Comparison of ENCODE assay signal across 9 mouse cellular contexts in genomic region chr1:168432281-168432725, GRCm38 (mm10). TPM values are rescaled to one million over a fixed set of nuclear protein-coding genes. Genes with fewer than 3 reads are reported as not detected.
DNase-seq lines count a peak whose midpoint lies in the region; ATAC-seq and TF ChIP-seq lines count a peak whose summit lies in the region.
"Had no signal": no experiment of that assay in that cellular context is flagged by ENCODE, and none has a peak within 500 bp of the region (broad histone marks: within the 10 kb centered on the region; RNA-seq: fewer than 3 reads in every experiment).

No protein-coding gene starts in this region.

- TF ChIP-seq CTCF in embryonic fibroblast, embryonic 13.5 days (IDR thresholded peaks at IDR 0.05; ENCODE audit: borderline replicate concordance, insufficient read depth, low read length): no peak

- H3K4me1 ChIP-seq in embryonic fibroblast, embryonic 13.5 days (ENCODE audit: control insufficient read depth, insufficient read depth, low read length): no peaks in the 10 kb centered on the region
- peaks cover 19% of the 10 kb centered on the region for H3K4me1 ChIP-seq in limb, embryonic 12.5 days (replicated peaks)
- H3K4me1 ChIP-seq in midbrain, embryonic 14.5 days (ENCODE audit: control insufficient read depth, insufficient read depth, low read length): peaks cover 11% of the 10 kb centered on the region

- no peaks in the 10 kb centered on the region for H3K36me3 ChIP-seq in limb, embryonic 12.5 days
- H3K36me3 ChIP-seq in midbrain, embryonic 14.5 days (ENCODE audit: control insufficient read depth, insufficient read depth, low read length): no peaks in the 10 kb centered on the region

- ATAC-seq in limb, embryonic 12.5 days (ENCODE audit: insufficient number of reproducible peaks, insufficient read depth, low FRiP score, low TSS enrichment, low read depth): peak; percentile 99
- ATAC-seq in midbrain, embryonic 14.5 days (ENCODE audit: low FRiP score, low TSS enrichment): peak; percentile 99

- no peaks in the 10 kb centered on the region for H3K27me3 ChIP-seq in limb, embryonic 12.5 days
- H3K27me3 ChIP-seq in midbrain, embryonic 14.5 days (ENCODE audit: control insufficient read depth, insufficient read depth, low read length): no peaks in the 10 kb centered on the region
- H3K27me3 ChIP-seq: CH12.LX had no signal

- TF ChIP-seq POLR2A in embryonic fibroblast, embryonic 13.5 days (IDR thresholded peaks at IDR 0.05; ENCODE audit: low read depth, low read length): peak; percentile 93

- WGBS in limb, embryonic 12.5 days: under 1% methylated on average over 21 of the region's 22 CpGs
- under 1% methylated on average over 22 of the region's 22 CpGs for WGBS in midbrain, embryonic 14.5 days

- H3K9ac ChIP-seq in limb, embryonic 12.5 days (replicated peaks): no peak overlapping the region; the same call in 1 of the 2 replicates
- peak overlapping the region; percentile 37; the same call in 1 of the 2 replicates for H3K9ac ChIP-seq in midbrain, embryonic 14.5 days (replicated peaks; ENCODE audit: low read length)

- H3K4me3 ChIP-seq in embryonic fibroblast, embryonic 13.5 days (ENCODE audit: insufficient read depth, low read length): peak overlapping the region; percentile 24
- peak overlapping the region; percentile 80 for H3K4me3 ChIP-seq in limb, embryonic 12.5 days (replicated peaks)
- peak overlapping the region; percentile 56 for H3K4me3 ChIP-seq in midbrain, embryonic 14.5 days (replicated peaks; ENCODE audit: low read depth, low read length)

- H3K27ac ChIP-seq in embryonic fibroblast, embryonic 13.5 days (ENCODE audit: insufficient read depth, low read length): peak overlapping the region; percentile 41
- peak overlapping the region; percentile 98 for H3K27ac ChIP-seq in limb, embryonic 12.5 days
- peak overlapping the region; percentile 94; the same call in 1 of the 2 replicates for H3K27ac ChIP-seq in midbrain, embryonic 14.5 days (replicated peaks; ENCODE audit: low read depth, low read length)

- DNase-seq in 3T3-L1 (ENCODE audit: low read depth, low spot score): peak; percentile 100
- peak; percentile 100 for DNase-seq in brain, adult 2 months (ENCODE audit: low read depth, low spot score)
- peak; percentile 98 for DNase-seq in heart, adult 8-10 months (ENCODE audit: low spot score)
- peak; percentile 98 to 100 for DNase-seq in kidney, adult 8-10 months
- peak; percentile 98 for DNase-seq in midbrain, embryonic 14.5 days
- DNase-seq in spleen, adult 12 weeks (ENCODE audit: low spot score): peak; percentile 66

- H3K9me3 ChIP-seq in limb, embryonic 12.5 days: no peaks in the 10 kb centered on the region
- H3K9me3 ChIP-seq in midbrain, embryonic 14.5 days (ENCODE audit: control insufficient read depth, low read length): no peaks in the 10 kb centered on the region

- peak overlapping the region; percentile 67 for H3K4me2 ChIP-seq in limb, embryonic 12.5 days
- H3K4me2 ChIP-seq in midbrain, embryonic 14.5 days (ENCODE audit: low read length): peak overlapping the region; percentile 56

RNA-seq across cellular contexts. Expression of gene Pbx1, which starts 0.2 kb away (rescaled TPM):
- 108 and 117 TPM in 2 replicates for polyA plus RNA-seq in embryonic fibroblast, embryonic 13.5 days (2011; ENCODE audit: insufficient read length, low read depth, missing spikeins)
- 10 to 100 TPM; 48.1 to 60.7 (median 56.2) TPM for total RNA-seq in heart, adult 8-10 months (2022)
- polyA plus RNA-seq in limb, embryonic 12.5 days (2016; fragmentation: Nextera tagmentation; extraction: Ambion mirVana): 30.9 and 32.9 TPM in 2 replicates
- 114 and 125 TPM in 2 replicates for polyA plus RNA-seq in midbrain, embryonic 14.5 days (2014; fragmentation: Nextera tagmentation; extraction: Ambion mirVana)
- total RNA-seq: CH12.LX had no signal

Comparison
In these comparisons a context has a peak if more than half of its experiments do, and no peak if none do; other contexts are left out.
1. Peak in every context shown above with its lines: DNase-seq, ATAC-seq, H3K4me3 ChIP-seq and H3K27ac ChIP-seq.
2. H3K27ac ChIP-seq: peak in every context shown above with its lines; median percentile 98 in limb, embryonic 12.5 days; 94 in midbrain, embryonic 14.5 days; 41 in embryonic fibroblast, embryonic 13.5 days.
3. H3K4me3 ChIP-seq: peak in every context shown above with its lines; median percentile 80 in limb, embryonic 12.5 days; 56 in midbrain, embryonic 14.5 days; 24 in embryonic fibroblast, embryonic 13.5 days.